Mouse (Mus musculus) stomach, postnatal 0 days (tissue): ENCODE measurements around the gene Tuba1b.

Source experiments
- CTCF ChIP-seq: IDR thresholded peaks from 2 replicates; pipeline ENCODE4 v1.5.1; 2016; ENCODE audit warnings: antibody characterized with exemption, low read depth, mild to moderate bottlenecking, moderate library complexity
- EP300 ChIP-seq: optimal IDR thresholded peaks from 2 replicates; pipeline ENCODE3; 2016; ENCODE audit warnings: antibody characterized with exemption

DNA sequence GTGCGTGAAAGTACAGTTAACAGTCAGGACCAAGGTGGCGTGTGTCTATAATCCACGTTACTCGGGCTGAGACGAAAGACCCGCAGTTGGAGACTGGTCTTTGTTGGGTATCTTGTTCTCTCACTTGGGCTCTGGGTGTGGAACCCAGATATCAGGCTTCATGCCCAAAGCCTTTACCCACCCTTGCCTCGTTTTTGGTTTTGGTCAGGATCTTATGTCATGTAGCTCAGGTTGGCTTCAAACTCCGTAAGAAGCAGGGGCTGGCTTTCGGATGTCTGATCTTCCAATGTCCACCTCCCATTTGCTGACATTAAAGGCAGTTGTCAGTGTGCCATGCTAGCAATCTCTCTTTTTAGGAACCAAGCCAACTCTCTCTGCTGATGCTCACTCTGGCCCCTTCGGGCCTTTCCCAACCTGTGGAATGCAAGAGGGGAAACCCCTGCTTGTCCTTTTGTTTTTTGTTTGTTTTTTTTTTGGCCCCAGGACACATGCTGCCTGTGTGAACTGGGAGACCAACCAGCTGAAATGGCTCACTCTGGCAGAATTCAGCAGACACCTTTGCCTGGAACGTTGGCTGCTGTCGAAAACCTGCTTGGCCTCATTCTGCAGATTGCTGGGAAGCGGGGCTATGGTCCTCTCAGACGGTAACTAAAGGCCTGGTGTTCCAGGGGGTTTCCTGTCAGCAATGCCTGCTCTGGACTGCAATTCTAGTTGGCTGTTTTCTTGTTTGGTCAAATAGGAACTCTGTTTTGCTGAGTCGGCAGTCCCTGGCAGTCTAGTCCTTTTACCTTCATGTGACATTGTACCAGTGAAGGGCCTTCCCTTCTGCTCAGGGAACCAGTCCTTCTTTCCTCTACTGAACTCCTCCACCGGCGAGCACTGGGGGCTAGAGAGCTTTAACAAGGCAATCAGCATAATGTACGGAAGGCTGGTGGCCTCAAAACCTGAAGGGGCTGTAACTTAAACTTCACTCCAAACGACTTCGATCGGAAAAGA, 42.7 kb upstream of the Tuba1b start:
- TF ChIP-seq CTCF = no peak
- no peak for TF ChIP-seq EP300
